Mouse (Mus musculus): ENCODE results near the gene Rph3al. TPM values are rescaled to one million over a fixed set of nuclear protein-coding genes. Genes with fewer than 3 reads are reported as not detected.

Gene Rph3al
- total RNA-seq, 2 experiments from 2014 or later: 4.8 to 6.3 TPM

GRCm38 (mm10) chr11:75839536-75840430 lies 98.4 kb downstream of the Rph3al start:
- DNase-seq (ENCODE audit: low spot score in 2 of 2): peak in 1 of 2 experiments; percentile 57
- peak overlapping the region; percentile 86 for H3K27ac ChIP-seq
- no peak for TF ChIP-seq CTCF (conservative IDR thresholded peaks at IDR 0.05)
- H3K4me3 ChIP-seq: no peak overlapping the region

- no peak for TF ChIP-seq CTCF (conservative IDR thresholded peaks at IDR 0.05)
- H3K27ac ChIP-seq: peak overlapping the region; percentile 86
- no peak for DNase-seq (ENCODE audit: low spot score in 2 of 2)
- no peak overlapping the region for H3K4me3 ChIP-seq
Observed at GRCm38 (mm10) chr11:75838861-75839426, 99.3 kb downstream of the Rph3al start.

- DNase-seq (ENCODE audit: low spot score in 2 of 2): no peak
- Histone ChIP-seq H3K27ac (peak overlapping the region; percentile 79; the same call in 1 of the 2 replicates), H3K4me3 (no peak overlapping the region)
- TF ChIP-seq CTCF (conservative IDR thresholded peaks at IDR 0.05): no peak
Observed at GRCm38 (mm10) chr11:75836240-75836610, 102.0 kb downstream of the Rph3al start.

GRCm38 (mm10) chr11:75835587-75836239 lies 102.5 kb downstream of the Rph3al start:
- peak; percentile 37 to 50 for DNase-seq (ENCODE audit: low spot score in 2 of 2)
- TF ChIP-seq CTCF (conservative IDR thresholded peaks at IDR 0.05): no peak
- Histone ChIP-seq H3K4me3 (no peak overlapping the region), H3K27ac (peak overlapping the region; percentile 79)

- no peak for DNase-seq (ENCODE audit: low spot score in 2 of 2)
- TF ChIP-seq CTCF (conservative IDR thresholded peaks at IDR 0.05): no peak
- Histone ChIP-seq H3K4me3 (no peak overlapping the region), H3K27ac (no peak overlapping the region)
Observed at GRCm38 (mm10) chr11:75833081-75833480, 105.1 kb downstream of the Rph3al start.

GRCm38 (mm10) chr11:75830386-75830785 lies 107.8 kb downstream of the Rph3al start:
- H3K4me3 ChIP-seq: no peak overlapping the region
- no peak overlapping the region for H3K27ac ChIP-seq
- no peak for TF ChIP-seq CTCF (conservative IDR thresholded peaks at IDR 0.05)
- DNase-seq (ENCODE audit: low spot score in 2 of 2): no peak

- Histone ChIP-seq H3K27ac (no peak overlapping the region), H3K4me3 (no peak overlapping the region)
- TF ChIP-seq CTCF (conservative IDR thresholded peaks at IDR 0.05): no peak
- no peak for DNase-seq (ENCODE audit: low spot score in 2 of 2)
Observed at GRCm38 (mm10) chr11:75827414-75827813, 110.8 kb downstream of the Rph3al start.

GRCm38 (mm10) chr11:75823506-75823905 lies 114.7 kb downstream of the Rph3al start:
- H3K4me3 ChIP-seq: no peak overlapping the region
- no peak for TF ChIP-seq CTCF (conservative IDR thresholded peaks at IDR 0.05)
- H3K27ac ChIP-seq: no peak overlapping the region
- DNase-seq (ENCODE audit: low spot score in 2 of 2): no peak

- DNase-seq (ENCODE audit: low spot score in 2 of 2): no peak
- no peak; the same call in 1 of the 2 replicates for TF ChIP-seq CTCF (conservative IDR thresholded peaks at IDR 0.05)
- Histone ChIP-seq H3K27ac (0 out of 2 replicates have a peak overlapping the region, but pooled peaks have one; percentile 8), H3K4me3 (no peak overlapping the region)
Observed at GRCm38 (mm10) chr11:75813085-75813484, 125.1 kb downstream of the Rph3al start.

- no peak for TF ChIP-seq CTCF (conservative IDR thresholded peaks at IDR 0.05)
- DNase-seq (ENCODE audit: low spot score in 2 of 2): no peak
- H3K4me3 ChIP-seq: no peak overlapping the region
- H3K27ac ChIP-seq: peak overlapping the region; percentile 39; the same call in 1 of the 2 replicates
Observed at GRCm38 (mm10) chr11:75811900-75812299, 126.3 kb downstream of the Rph3al start.

- no peak overlapping the region for H3K27ac ChIP-seq
- no peak overlapping the region for H3K4me3 ChIP-seq
- no peak for TF ChIP-seq CTCF (conservative IDR thresholded peaks at IDR 0.05)
- no peak for DNase-seq (ENCODE audit: low spot score in 2 of 2)
Observed at GRCm38 (mm10) chr11:75810526-75810925, 127.7 kb downstream of the Rph3al start.

- Histone ChIP-seq H3K4me3 (no peak overlapping the region), H3K27ac (no peak overlapping the region)
- no peak for DNase-seq (ENCODE audit: low spot score in 2 of 2)
- no peak; the same call in 1 of the 2 replicates for TF ChIP-seq CTCF (conservative IDR thresholded peaks at IDR 0.05)
Observed at GRCm38 (mm10) chr11:75807486-75807885, 130.7 kb downstream of the Rph3al start.
